Mouse (Mus musculus): Measurements from ENCODE around the gene Lins1. TPM values are rescaled to one million over a fixed set of nuclear protein-coding genes. Genes with fewer than 3 reads are reported as not detected.

Lins1 gene
- polyA plus RNA-seq, 1 experiment from 2014 or later, result 16.1 TPM

DNA sequence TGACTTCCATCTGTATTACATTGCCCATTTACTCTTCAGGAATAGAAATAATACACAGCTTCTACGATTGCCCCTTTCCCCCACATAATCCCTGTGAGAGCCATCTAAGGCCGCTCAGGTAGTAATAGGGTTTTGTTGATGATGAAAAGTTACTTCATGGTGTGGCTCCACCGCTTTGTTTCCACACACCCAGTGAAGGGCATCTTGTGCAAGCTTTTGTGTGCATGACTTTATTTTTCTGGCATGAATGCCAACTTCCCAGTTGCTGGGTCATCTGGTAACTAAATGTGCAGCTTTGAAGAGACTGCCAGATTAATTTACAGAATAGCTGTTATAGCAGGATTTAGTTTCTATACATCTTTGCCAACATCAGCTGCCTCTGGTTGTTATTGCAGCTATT, 14.9 kb downstream of the Lins1 start:
- H3K27ac ChIP-seq (ENCODE audit: low read length), result no peak overlapping the region
- H3K4me2 ChIP-seq (ENCODE audit: low read depth, low read length), result no peak overlapping the region
- no peak overlapping the region for H3K9ac ChIP-seq (ENCODE audit: low read length)
- ATAC-seq (ENCODE audit: insufficient read depth, low FRiP score), result no peak
- H3K4me1 ChIP-seq (ENCODE audit: control insufficient read depth, insufficient read depth, low read length), result peaks cover 5% of the 10 kb centered on the region; the same call in 1 of the 2 replicates
- 92% methylated on average over 3 of the region's 3 CpGs for WGBS
- no peaks in the 10 kb centered on the region for H3K9me3 ChIP-seq (replicated peaks; ENCODE audit: control insufficient read depth, low read length)
- H3K36me3 ChIP-seq (ENCODE audit: control insufficient read depth, insufficient read depth, low read length), result no peaks in the 10 kb centered on the region
- no peaks in the 10 kb centered on the region for H3K27me3 ChIP-seq (ENCODE audit: control insufficient read depth, insufficient read depth, low read length)
- no peak overlapping the region for H3K4me3 ChIP-seq (replicated peaks; ENCODE audit: low read length)

DNA sequence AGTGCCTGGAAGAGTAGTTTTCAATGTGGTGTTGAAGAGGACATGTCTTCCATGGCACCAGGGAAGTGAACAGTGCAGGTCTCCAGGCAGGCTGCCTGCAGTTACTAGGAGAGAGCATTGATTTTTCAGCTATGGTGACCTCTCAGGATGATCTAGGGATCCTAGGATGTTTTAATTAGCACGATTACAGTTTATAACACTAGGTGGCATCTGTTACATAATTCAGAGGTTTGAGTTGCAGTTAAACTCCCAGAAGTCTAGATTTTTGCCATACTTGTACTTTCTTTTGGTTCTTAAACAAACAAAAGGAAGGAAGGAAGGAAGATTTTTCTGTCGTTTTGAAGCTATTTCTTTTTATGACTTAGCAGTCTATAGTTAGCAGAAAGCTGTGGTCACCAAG, 21.5 kb downstream of the Lins1 start:
- H3K27ac ChIP-seq (ENCODE audit: low read length), result no peak overlapping the region
- H3K9me3 ChIP-seq (replicated peaks; ENCODE audit: control insufficient read depth, low read length), result no peaks in the 10 kb centered on the region
- H3K27me3 ChIP-seq (ENCODE audit: control insufficient read depth, insufficient read depth, low read length), result no peaks in the 10 kb centered on the region
- H3K36me3 ChIP-seq (ENCODE audit: control insufficient read depth, insufficient read depth, low read length), result peaks cover 20% of the 10 kb centered on the region
- 33% methylated on average over 2 of the region's 2 CpGs for WGBS
- H3K4me2 ChIP-seq (ENCODE audit: low read depth, low read length), result no peak overlapping the region
- no peaks in the 10 kb centered on the region for H3K4me1 ChIP-seq (ENCODE audit: control insufficient read depth, insufficient read depth, low read length)
- ATAC-seq (ENCODE audit: insufficient read depth, low FRiP score), result no peak
- H3K4me3 ChIP-seq (replicated peaks; ENCODE audit: low read length), result no peak overlapping the region
- no peak overlapping the region for H3K9ac ChIP-seq (ENCODE audit: low read length)

DNA sequence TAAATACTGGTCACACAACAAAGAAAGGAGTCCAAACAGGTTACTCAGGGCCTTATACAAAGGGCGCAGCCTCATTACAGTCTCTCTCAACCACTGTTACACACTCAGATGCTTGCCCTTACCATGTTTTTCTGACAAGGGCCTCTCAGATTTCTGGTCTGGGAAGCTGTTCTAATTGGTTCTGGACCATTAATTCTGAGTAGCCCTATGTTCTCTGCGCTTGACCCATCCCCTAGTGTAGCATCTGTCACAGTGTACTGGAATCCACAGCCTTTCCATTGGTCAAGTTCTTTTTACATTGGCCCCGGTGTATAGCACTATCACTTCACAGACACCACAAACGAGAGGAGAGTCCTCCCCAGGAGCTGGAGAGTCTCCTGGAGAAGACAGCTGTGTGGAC, 34.8 kb downstream of the Lins1 start:
- H3K27ac ChIP-seq (ENCODE audit: low read length), result no peak overlapping the region
- H3K9me3 ChIP-seq (replicated peaks; ENCODE audit: control insufficient read depth, low read length), result no peaks in the 10 kb centered on the region
- no peaks in the 10 kb centered on the region for H3K4me1 ChIP-seq (ENCODE audit: control insufficient read depth, insufficient read depth, low read length)
- no peaks in the 10 kb centered on the region for H3K27me3 ChIP-seq (ENCODE audit: control insufficient read depth, insufficient read depth, low read length)
- H3K9ac ChIP-seq (ENCODE audit: low read length), result no peak overlapping the region
- 77% methylated on average over 4 of the region's 4 CpGs for WGBS
- H3K36me3 ChIP-seq (ENCODE audit: control insufficient read depth, insufficient read depth, low read length), result no peaks in the 10 kb centered on the region
- H3K4me3 ChIP-seq (replicated peaks; ENCODE audit: low read length), result no peak overlapping the region
- no peak overlapping the region for H3K4me2 ChIP-seq (ENCODE audit: low read depth, low read length)
- no peak for ATAC-seq (ENCODE audit: insufficient read depth, low FRiP score)

DNA sequence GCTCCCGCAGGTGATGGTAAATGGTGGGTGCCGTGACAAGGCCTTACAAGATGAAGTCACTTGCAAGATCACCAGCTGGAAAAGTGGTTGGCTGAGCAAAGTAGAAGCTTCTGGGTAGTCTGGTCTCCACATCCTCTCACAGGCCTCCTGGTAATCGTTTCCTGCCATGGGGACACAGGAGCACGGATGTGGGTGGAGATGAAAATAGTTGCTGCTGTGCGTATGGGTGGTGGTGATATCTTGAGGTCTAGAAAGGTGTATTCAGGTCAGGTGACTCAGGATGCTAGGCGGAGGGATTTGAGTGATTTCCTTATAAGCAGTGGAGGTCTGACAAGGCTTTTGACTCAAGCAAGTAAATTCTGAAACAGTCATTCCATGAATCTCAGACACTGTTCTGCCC, 35.3 kb downstream of the Lins1 start:
- H3K4me2 ChIP-seq (ENCODE audit: low read depth, low read length), result no peak overlapping the region
- H3K9me3 ChIP-seq (replicated peaks; ENCODE audit: control insufficient read depth, low read length), result no peaks in the 10 kb centered on the region
- no peaks in the 10 kb centered on the region for H3K27me3 ChIP-seq (ENCODE audit: control insufficient read depth, insufficient read depth, low read length)
- no peaks in the 10 kb centered on the region for H3K4me1 ChIP-seq (ENCODE audit: control insufficient read depth, insufficient read depth, low read length)
- H3K4me3 ChIP-seq (replicated peaks; ENCODE audit: low read length), result no peak overlapping the region
- 82% methylated on average over 6 of the region's 6 CpGs for WGBS
- no peak overlapping the region for H3K27ac ChIP-seq (ENCODE audit: low read length)
- ATAC-seq (ENCODE audit: insufficient read depth, low FRiP score), result no peak
- H3K36me3 ChIP-seq (ENCODE audit: control insufficient read depth, insufficient read depth, low read length), result no peaks in the 10 kb centered on the region
- H3K9ac ChIP-seq (ENCODE audit: low read length), result no peak overlapping the region

DNA sequence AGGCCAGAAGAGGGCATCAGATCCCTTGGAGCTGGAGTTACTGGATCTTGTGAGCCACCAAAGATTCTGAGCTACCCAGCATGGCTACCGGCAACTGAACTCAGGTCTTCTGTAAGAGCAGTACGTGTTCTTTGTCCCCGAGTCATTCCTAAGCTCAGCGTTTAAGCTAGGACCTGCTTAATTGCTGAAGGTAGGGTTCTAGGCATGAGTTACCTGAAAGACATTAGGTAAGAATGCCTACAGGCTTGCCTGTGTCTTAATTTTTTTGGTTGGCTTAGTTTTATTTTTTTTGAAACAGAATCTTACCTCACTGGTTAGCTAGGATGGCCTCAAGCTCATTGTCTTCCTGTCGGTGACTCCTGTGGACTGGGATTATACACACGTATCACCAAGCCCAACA, 38.4 kb downstream of the Lins1 start:
- H3K4me2 ChIP-seq (ENCODE audit: low read depth, low read length), result no peak overlapping the region
- no peaks in the 10 kb centered on the region for H3K9me3 ChIP-seq (replicated peaks; ENCODE audit: control insufficient read depth, low read length)
- H3K36me3 ChIP-seq (ENCODE audit: control insufficient read depth, insufficient read depth, low read length), result no peaks in the 10 kb centered on the region
- H3K4me3 ChIP-seq (replicated peaks; ENCODE audit: low read length), result no peak overlapping the region
- WGBS, result 94% methylated on average over 6 of the region's 6 CpGs
- no peak for ATAC-seq (ENCODE audit: insufficient read depth, low FRiP score)
- H3K27ac ChIP-seq (ENCODE audit: low read length), result no peak overlapping the region
- H3K9ac ChIP-seq (ENCODE audit: low read length), result no peak overlapping the region
- no peaks in the 10 kb centered on the region for H3K27me3 ChIP-seq (ENCODE audit: control insufficient read depth, insufficient read depth, low read length)
- no peaks in the 10 kb centered on the region for H3K4me1 ChIP-seq (ENCODE audit: control insufficient read depth, insufficient read depth, low read length)

DNA sequence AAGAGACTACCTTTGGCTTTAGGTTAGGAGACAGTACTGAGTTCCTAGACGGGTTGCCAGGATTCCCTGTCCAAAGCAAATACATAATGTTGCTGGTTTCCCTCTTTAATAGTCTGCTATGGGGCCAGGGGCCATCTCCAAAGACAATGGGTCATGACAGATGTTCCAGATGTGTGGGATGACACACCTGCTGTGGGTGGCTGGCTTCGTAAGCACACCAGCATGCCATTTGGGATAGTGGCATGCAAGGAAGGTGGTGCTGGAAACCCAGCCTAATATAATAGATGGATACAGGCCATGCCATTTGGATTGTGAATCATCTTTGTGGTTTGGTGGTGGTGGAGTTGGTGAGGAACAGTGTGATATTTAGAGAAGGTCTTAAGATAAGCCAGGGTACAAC, 39.5 kb downstream of the Lins1 start:
- Histone ChIP-seq H3K4me3 (replicated peaks; ENCODE audit: low read length) (no peak overlapping the region), H3K27me3 (ENCODE audit: control insufficient read depth, insufficient read depth, low read length) (no peaks in the 10 kb centered on the region), H3K4me1 (ENCODE audit: control insufficient read depth, insufficient read depth, low read length) (no peaks in the 10 kb centered on the region), H3K27ac (ENCODE audit: low read length) (no peak overlapping the region), H3K36me3 (ENCODE audit: control insufficient read depth, insufficient read depth, low read length) (no peaks in the 10 kb centered on the region), H3K9ac (ENCODE audit: low read length) (no peak overlapping the region), H3K4me2 (ENCODE audit: low read depth, low read length) (no peak overlapping the region), H3K9me3 (replicated peaks; ENCODE audit: control insufficient read depth, low read length) (no peaks in the 10 kb centered on the region)
- WGBS, result 66% methylated on average over 2 of the region's 2 CpGs
- no peak for ATAC-seq (ENCODE audit: insufficient read depth, low FRiP score)

DNA sequence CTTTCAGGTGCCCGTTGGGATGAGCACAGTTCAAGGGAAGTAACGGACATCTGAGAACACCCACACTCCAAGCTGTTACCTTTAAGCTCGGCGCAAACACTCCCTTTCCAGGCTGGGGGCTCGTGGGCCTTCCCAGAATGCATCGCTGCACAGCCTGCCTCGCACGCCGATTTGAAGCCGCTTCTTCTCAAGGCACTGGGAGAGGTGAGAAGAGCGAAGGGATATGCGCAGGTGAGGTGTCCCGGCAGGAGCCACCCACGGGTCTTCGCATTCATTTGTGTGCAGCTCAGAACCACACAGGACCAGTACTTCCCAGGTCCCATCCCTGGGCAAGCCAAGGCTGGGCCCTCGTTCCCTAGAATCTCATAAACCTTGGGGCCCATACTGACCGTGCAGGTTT, 43.7 kb downstream of the Lins1 start:
- H3K4me1 ChIP-seq (ENCODE audit: control insufficient read depth, insufficient read depth, low read length), result no peaks in the 10 kb centered on the region
- H3K9me3 ChIP-seq (replicated peaks; ENCODE audit: control insufficient read depth, low read length), result no peaks in the 10 kb centered on the region
- no peaks in the 10 kb centered on the region for H3K36me3 ChIP-seq (ENCODE audit: control insufficient read depth, insufficient read depth, low read length)
- H3K9ac ChIP-seq (ENCODE audit: low read length), result no peak overlapping the region
- WGBS, result 91% methylated on average over 17 of the region's 17 CpGs
- no peak overlapping the region for H3K27ac ChIP-seq (ENCODE audit: low read length)
- no peak overlapping the region for H3K4me3 ChIP-seq (replicated peaks; ENCODE audit: low read length)
- no peak for ATAC-seq (ENCODE audit: insufficient read depth, low FRiP score)
- H3K27me3 ChIP-seq (ENCODE audit: control insufficient read depth, insufficient read depth, low read length), result no peaks in the 10 kb centered on the region
- no peak overlapping the region for H3K4me2 ChIP-seq (ENCODE audit: low read depth, low read length)

DNA sequence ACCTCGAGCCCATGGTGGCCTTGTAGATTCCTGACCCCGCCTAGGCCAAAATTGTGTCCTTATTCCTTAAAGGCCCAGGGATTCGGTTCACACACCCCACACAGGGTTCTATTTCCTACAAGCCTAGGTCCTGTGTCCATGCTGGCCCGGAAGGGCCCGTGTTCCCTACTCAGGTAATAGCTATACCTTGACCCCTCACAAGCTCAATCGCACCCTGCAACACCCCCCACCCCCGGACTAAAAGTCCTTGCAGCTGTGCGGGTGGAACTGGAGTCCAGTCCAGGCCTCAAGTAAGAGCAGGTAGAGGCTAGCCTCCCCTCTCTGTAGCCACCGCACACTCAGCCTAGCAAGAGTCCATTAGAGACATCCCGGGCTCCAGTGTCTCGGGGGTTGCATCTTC, 44.2 kb downstream of the Lins1 start:
- Histone ChIP-seq H3K4me3 (replicated peaks; ENCODE audit: low read length) (no peak overlapping the region), H3K4me1 (ENCODE audit: control insufficient read depth, insufficient read depth, low read length) (no peaks in the 10 kb centered on the region), H3K9me3 (replicated peaks; ENCODE audit: control insufficient read depth, low read length) (no peaks in the 10 kb centered on the region), H3K36me3 (ENCODE audit: control insufficient read depth, insufficient read depth, low read length) (no peaks in the 10 kb centered on the region), H3K4me2 (ENCODE audit: low read depth, low read length) (no peak overlapping the region), H3K27ac (ENCODE audit: low read length) (no peak overlapping the region), H3K27me3 (ENCODE audit: control insufficient read depth, insufficient read depth, low read length) (no peaks in the 10 kb centered on the region), H3K9ac (ENCODE audit: low read length) (no peak overlapping the region)
- no peak for ATAC-seq (ENCODE audit: insufficient read depth, low FRiP score)
- 94% methylated on average over 11 of the region's 11 CpGs for WGBS

DNA sequence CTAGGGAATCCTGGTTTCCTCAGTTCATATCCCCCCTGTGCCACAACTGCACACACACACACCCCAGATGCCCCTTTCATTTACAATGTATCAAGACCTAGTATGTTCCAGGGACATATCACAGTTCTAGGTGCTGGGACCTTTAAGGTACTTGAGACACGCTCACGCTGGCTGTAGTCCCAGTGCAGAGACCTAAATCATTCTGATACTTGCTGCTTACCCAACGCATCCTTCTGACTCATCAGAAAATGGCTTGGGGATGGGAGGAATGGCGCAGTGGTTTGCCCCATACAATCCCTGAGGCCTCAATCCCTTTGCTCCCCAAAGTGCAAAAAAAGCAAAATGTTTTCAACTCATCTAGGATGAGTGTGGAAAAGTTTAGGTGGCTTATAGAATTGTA, 44.8 kb downstream of the Lins1 start:
- WGBS, result 94% methylated on average over 4 of the region's 4 CpGs
- no peaks in the 10 kb centered on the region for H3K36me3 ChIP-seq (ENCODE audit: control insufficient read depth, insufficient read depth, low read length)
- ATAC-seq (ENCODE audit: insufficient read depth, low FRiP score), result no peak
- H3K4me1 ChIP-seq (ENCODE audit: control insufficient read depth, insufficient read depth, low read length), result no peaks in the 10 kb centered on the region
- no peaks in the 10 kb centered on the region for H3K9me3 ChIP-seq (replicated peaks; ENCODE audit: control insufficient read depth, low read length)
- no peak overlapping the region for H3K27ac ChIP-seq (ENCODE audit: low read length)
- no peak overlapping the region for H3K9ac ChIP-seq (ENCODE audit: low read length)
- no peaks in the 10 kb centered on the region for H3K27me3 ChIP-seq (ENCODE audit: control insufficient read depth, insufficient read depth, low read length)
- H3K4me2 ChIP-seq (ENCODE audit: low read depth, low read length), result no peak overlapping the region
- no peak overlapping the region for H3K4me3 ChIP-seq (replicated peaks; ENCODE audit: low read length)

DNA sequence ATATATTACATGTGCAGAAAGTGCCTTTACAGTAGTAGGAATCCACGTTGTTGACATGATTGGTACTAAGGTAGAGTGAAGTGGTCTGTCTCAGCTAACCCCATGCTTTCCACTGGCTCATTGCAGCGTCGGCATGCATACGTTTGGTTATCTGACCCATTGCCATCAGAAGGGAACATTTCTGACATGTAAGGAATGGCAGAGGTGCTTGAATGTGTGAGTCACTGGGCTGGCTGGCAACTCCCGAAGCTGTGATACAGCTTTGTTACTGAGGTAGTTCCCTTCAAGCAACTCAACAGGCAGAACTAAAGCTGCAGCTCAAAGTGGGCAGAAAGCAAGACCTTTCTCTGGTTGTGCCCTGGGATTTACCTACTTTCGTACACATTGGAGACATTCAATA, 45.3 kb downstream of the Lins1 start:
- no peaks in the 10 kb centered on the region for H3K9me3 ChIP-seq (replicated peaks; ENCODE audit: control insufficient read depth, low read length)
- H3K4me2 ChIP-seq (ENCODE audit: low read depth, low read length), result no peak overlapping the region
- H3K27me3 ChIP-seq (ENCODE audit: control insufficient read depth, insufficient read depth, low read length), result no peaks in the 10 kb centered on the region
- no peaks in the 10 kb centered on the region for H3K36me3 ChIP-seq (ENCODE audit: control insufficient read depth, insufficient read depth, low read length)
- no peaks in the 10 kb centered on the region for H3K4me1 ChIP-seq (ENCODE audit: control insufficient read depth, insufficient read depth, low read length)
- ATAC-seq (ENCODE audit: insufficient read depth, low FRiP score), result no peak
- no peak overlapping the region for H3K27ac ChIP-seq (ENCODE audit: low read length)
- H3K4me3 ChIP-seq (replicated peaks; ENCODE audit: low read length), result no peak overlapping the region
- no peak overlapping the region for H3K9ac ChIP-seq (ENCODE audit: low read length)
- WGBS, result 70% methylated on average over 6 of the region's 6 CpGs
